Mouse (Mus musculus) forebrain, embryonic 11.5 days (tissue): ENCODE measurements at regions not wholly inside any gene's neighbourhood (a gene's known extent, or its start where the extent isn't known, plus 50 kb on each side); places are given as distances from the start of the nearest gene placed in this dataset.

Experiments
- ATAC-seq: fragments of 200-750 bp; cut with Nextera tagmentation; replicated peaks from 2 replicates; pipeline ENCODE4 v1.8.0; 2017; ENCODE audit warnings: moderate TSS enrichment; ENCODE audit not compliant: low FRiP score
- DNase-seq: peaks from one replicate; pipeline ENCODE4 v3.0.0-alpha.2; 2017; ENCODE audit warnings: low spot score
- H3K27ac ChIP-seq: fragments of 300-500 bp; sonication (generic); 2 replicates; pipeline ENCODE4 v1.5.1; 2014; ENCODE audit warnings: low read depth, low read length
- H3K27me3 ChIP-seq: fragments of 300-500 bp; sonication (generic); 2 replicates; pipeline ENCODE4 v1.6.1; 2014; ENCODE audit warnings: mild to moderate bottlenecking, low read length, mixed read lengths; ENCODE audit not compliant: control insufficient read depth, insufficient read depth
- H3K36me3 ChIP-seq: fragments of 300-500 bp; sonication (generic); 2 replicates; pipeline ENCODE4 v1.6.1; 2014; ENCODE audit warnings: mild to moderate bottlenecking, low read length, moderate library complexity, mixed read lengths; ENCODE audit not compliant: control insufficient read depth, insufficient read depth
- H3K4me1 ChIP-seq: fragments of 300-500 bp; sonication (generic); replicated peaks from 2 replicates; pipeline ENCODE4 v1.6.1; 2014; ENCODE audit warnings: low read length, mixed read lengths; ENCODE audit not compliant: control insufficient read depth, insufficient read depth
- H3K4me2 ChIP-seq: fragments of 300-500 bp; sonication (generic); 2 replicates; pipeline ENCODE4 v1.6.1; 2014; ENCODE audit warnings: low read depth, mild to moderate bottlenecking, low read length, moderate library complexity, mixed read lengths; ENCODE audit not compliant: severe bottlenecking
- H3K4me3 ChIP-seq: fragments of 300-500 bp; sonication (generic); 2 replicates; pipeline ENCODE4 v1.5.1; 2014; ENCODE audit warnings: low read depth, low read length
- H3K9ac ChIP-seq: fragments of 300-500 bp; sonication (generic); 2 replicates; pipeline ENCODE4 v1.6.1; 2014; ENCODE audit warnings: low read length
- H3K9me3 ChIP-seq: fragments of 300-500 bp; sonication (generic); 2 replicates; pipeline ENCODE4 v1.6.1; 2016; ENCODE audit warnings: low read length, mixed read lengths; ENCODE audit not compliant: control insufficient read depth
- WGBS: fragments of 180-500 bp; shearing (Covaris S2); extraction: QIAGEN DNeasy Blood & Tissue Kit; methylation state at CpG from one replicate; pipeline ENCODE4 v1.1.7; 2014; 5-methylcytosine and 5-hydroxymethylcytosine counted together

DNA sequence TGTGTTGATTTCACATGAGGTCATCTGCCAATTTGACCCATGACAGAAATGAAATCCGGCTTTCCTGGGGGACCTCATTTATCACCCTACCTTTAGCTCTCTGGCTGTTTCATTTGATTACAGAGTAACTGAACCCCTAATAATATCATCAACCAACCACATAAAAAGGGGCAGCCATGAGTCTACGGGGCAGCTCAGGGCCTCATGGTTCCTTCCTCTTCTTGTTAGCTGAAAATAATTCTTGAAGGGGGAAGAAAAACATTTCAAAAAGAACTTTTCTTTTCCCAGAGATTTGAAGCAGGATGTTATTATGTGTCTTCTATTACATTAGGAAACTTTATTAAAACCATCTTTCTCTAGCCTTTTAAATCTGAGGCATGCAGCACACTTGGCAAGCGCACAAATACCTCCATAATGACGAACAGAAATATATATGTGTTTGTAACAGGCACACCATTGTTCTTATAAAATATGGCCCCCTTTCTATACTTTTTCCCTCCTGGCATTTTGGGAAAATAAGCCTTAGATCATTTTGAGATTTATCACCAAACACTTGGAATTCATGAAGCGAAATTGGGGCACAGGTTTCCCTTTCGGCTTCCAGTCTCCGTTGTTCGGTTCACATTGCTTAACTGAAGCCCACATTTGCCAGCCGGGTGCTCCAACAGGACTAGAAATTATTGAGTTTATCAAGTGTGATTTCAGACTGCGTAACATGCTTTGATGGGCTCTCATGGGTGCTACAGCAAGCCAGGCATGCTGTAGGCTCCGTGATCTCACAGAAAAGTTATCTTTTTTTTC, 90.7 kb upstream of the Irs2 start:
- H3K4me1 ChIP-seq = no peaks in the 10 kb centered on the region
- H3K36me3 ChIP-seq = no peaks in the 10 kb centered on the region
- H3K27ac ChIP-seq = no peak overlapping the region
- no peak overlapping the region for H3K9ac ChIP-seq
- no peak overlapping the region for H3K4me2 ChIP-seq
- no peaks in the 10 kb centered on the region for H3K27me3 ChIP-seq
- H3K9me3 ChIP-seq = no peaks in the 10 kb centered on the region
- 85% methylated on average over 11 of the region's 11 CpGs for WGBS
- H3K4me3 ChIP-seq = no peak overlapping the region
- DNase-seq (no peak), ATAC-seq (no peak)

GRCm38 (mm10) chr8:11098228-11098778, 90.0 kb upstream of the Irs2 start:
- H3K4me2 ChIP-seq = no peak overlapping the region
- H3K4me3 ChIP-seq = no peak overlapping the region
- DNase-seq (no peak), ATAC-seq (no peak)
- H3K9me3 ChIP-seq = no peaks in the 10 kb centered on the region
- H3K27ac ChIP-seq = no peak overlapping the region
- H3K4me1 ChIP-seq = no peaks in the 10 kb centered on the region
- no peaks in the 10 kb centered on the region for H3K27me3 ChIP-seq
- H3K36me3 ChIP-seq = no peaks in the 10 kb centered on the region
- H3K9ac ChIP-seq = no peak overlapping the region
- 75% methylated on average over 10 of the region's 10 CpGs for WGBS

- DNase-seq = no peak
- Histone ChIP-seq H3K9ac (no peak overlapping the region), H3K36me3 (no peaks in the 10 kb centered on the region), H3K9me3 (no peaks in the 10 kb centered on the region), H3K4me3 (no peak overlapping the region), H3K27ac (no peak overlapping the region), H3K27me3 (no peaks in the 10 kb centered on the region), H3K4me2 (no peak overlapping the region), H3K4me1 (no peaks in the 10 kb centered on the region)
- no peak for ATAC-seq
- WGBS = 69% methylated on average over 3 of the region's 3 CpGs
These were observed 89.6 kb upstream of the Irs2 start for GRCm38 (mm10) chr8:11097813-11098212.

- H3K4me1 ChIP-seq = no peaks in the 10 kb centered on the region
- 84% methylated on average over 8 of the region's 8 CpGs for WGBS
- H3K27me3 ChIP-seq = no peaks in the 10 kb centered on the region
- no peak overlapping the region for H3K9ac ChIP-seq
- H3K36me3 ChIP-seq = no peaks in the 10 kb centered on the region
- H3K4me3 ChIP-seq = no peak overlapping the region
- no peaks in the 10 kb centered on the region for H3K9me3 ChIP-seq
- H3K4me2 ChIP-seq = no peak overlapping the region
- no peak for DNase-seq
- ATAC-seq = no peak
- no peak overlapping the region for H3K27ac ChIP-seq
These were observed 86.3 kb upstream of the Irs2 start for GRCm38 (mm10) chr8:11094516-11094915.

DNA sequence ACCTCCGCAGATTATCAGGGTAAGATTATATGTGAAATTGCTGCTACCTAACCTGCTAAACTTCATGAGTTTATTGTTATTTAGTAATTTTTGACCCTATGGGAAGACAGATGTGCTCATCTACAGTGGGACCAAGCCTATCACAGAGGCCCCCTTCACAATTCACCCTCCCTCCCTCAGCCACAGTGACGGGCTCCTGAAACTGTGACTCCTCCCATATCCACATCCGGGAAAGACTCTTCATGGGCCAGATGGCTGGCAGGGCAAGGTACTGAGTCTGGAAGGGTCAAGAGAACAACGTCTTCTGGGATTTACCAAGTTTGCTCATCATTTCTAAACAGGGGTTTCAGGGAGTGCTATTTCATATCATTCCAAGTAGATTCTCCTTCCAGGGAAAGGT, 84.1 kb upstream of the Irs2 start:
- WGBS = 81% methylated on average over 4 of the region's 4 CpGs
- no peak overlapping the region for H3K4me2 ChIP-seq
- DNase-seq (no peak), ATAC-seq (no peak)
- H3K27me3 ChIP-seq = no peaks in the 10 kb centered on the region
- H3K9ac ChIP-seq = no peak overlapping the region
- H3K4me1 ChIP-seq = no peaks in the 10 kb centered on the region
- no peak overlapping the region for H3K4me3 ChIP-seq
- no peaks in the 10 kb centered on the region for H3K9me3 ChIP-seq
- no peak overlapping the region for H3K27ac ChIP-seq
- no peaks in the 10 kb centered on the region for H3K36me3 ChIP-seq

DNA sequence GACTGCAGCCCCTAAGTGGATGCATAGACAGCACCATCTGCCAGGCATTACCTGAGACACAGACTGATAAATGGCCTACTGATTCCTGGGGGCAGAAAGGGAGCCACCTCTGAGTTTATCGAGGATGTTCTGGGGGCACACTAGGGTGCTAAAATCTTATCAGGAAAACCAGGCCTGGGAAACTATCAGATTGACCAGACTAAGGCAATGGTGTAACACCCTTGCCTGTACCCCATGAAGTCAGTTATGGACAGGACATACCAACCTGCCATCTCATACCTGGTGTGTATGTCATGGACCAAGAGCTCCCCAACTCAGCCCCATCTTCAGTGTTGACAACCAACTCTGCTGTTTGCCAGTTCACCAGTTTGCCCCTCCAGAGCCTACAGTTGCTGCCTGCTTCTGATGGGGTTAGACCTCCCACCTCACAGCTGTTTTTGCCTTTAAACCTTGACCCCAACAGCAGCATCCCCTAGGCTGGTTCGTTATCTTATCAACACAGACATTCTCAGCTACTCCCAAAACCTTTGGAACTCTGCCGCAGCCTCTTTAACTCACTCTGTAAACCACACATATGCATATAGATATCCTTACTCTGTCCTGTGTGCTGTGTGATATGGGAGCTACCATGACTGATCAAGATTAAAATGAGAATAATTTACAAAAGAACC, 83.6 kb upstream of the Irs2 start:
- no peak overlapping the region for H3K27ac ChIP-seq
- no peak overlapping the region for H3K9ac ChIP-seq

GRCm38 (mm10) chr8:11088946-11089665, 80.8 kb upstream of the Irs2 start:
- WGBS = 49% methylated on average over 12 of the region's 12 CpGs

More for the DNA sequence above, 83.6 kb upstream of the Irs2 start:
- Histone ChIP-seq H3K4me3 (no peak overlapping the region), H3K27me3 (no peaks in the 10 kb centered on the region), H3K9me3 (no peaks in the 10 kb centered on the region), H3K4me2 (no peak overlapping the region), H3K36me3 (no peaks in the 10 kb centered on the region), H3K4me1 (no peaks in the 10 kb centered on the region)
- WGBS = 88% methylated on average over 3 of the region's 3 CpGs
- ATAC-seq = no peak
- DNase-seq = no peak

DNA sequence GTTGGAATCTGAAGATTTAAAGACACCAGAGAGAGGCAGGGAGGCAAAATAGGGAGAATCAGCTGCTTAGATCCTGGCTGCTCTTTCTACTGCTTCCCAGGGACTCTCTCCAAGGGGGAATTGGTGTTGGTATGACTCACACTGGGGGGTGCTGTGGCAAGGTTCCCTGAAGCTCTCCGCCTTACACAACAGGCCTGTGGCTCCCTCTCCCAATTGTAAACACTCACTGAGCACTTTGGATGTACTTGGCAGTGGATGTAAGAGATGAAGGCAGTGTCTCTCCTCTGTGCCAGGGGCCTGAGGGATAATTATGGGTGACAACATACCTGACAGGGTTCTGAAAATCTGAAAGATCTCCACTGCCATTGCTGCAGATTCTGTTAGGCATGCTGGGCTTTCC, 77.0 kb upstream of the Irs2 start:
- Histone ChIP-seq H3K4me1 (no peaks in the 10 kb centered on the region), H3K27ac (no peak overlapping the region), H3K9me3 (no peaks in the 10 kb centered on the region), H3K4me2 (no peak overlapping the region), H3K9ac (no peak overlapping the region), H3K36me3 (no peaks in the 10 kb centered on the region), H3K27me3 (no peaks in the 10 kb centered on the region), H3K4me3 (no peak overlapping the region)
- WGBS = 86% methylated on average over 1 of the region's 1 CpGs
- DNase-seq (no peak), ATAC-seq (no peak)

More at GRCm38 (mm10) chr8:11088946-11089665, 80.8 kb upstream of the Irs2 start:
- no peak for ATAC-seq
- no peak overlapping the region for H3K9ac ChIP-seq
- no peaks in the 10 kb centered on the region for H3K4me1 ChIP-seq
- no peaks in the 10 kb centered on the region for H3K9me3 ChIP-seq
- H3K4me3 ChIP-seq = no peak overlapping the region
- H3K36me3 ChIP-seq = no peaks in the 10 kb centered on the region
- H3K27me3 ChIP-seq = no peaks in the 10 kb centered on the region
- no peak for DNase-seq
- H3K4me2 ChIP-seq = no peak overlapping the region
- H3K27ac ChIP-seq = no peak overlapping the region
